Mouse (Mus musculus): ENCODE results near the gene Sema3f.

- no peak for TF ChIP-seq MYOG (IDR thresholded peaks at IDR 0.05; ENCODE audit: control insufficient read depth in 1 of 3, insufficient read depth in 1 of 3, insufficient read length in 2 of 3, low read depth in 2 of 3)
- no peak for TF ChIP-seq POLR2A (IDR thresholded peaks at IDR 0.05; ENCODE audit: insufficient read length, low read depth)
- no peak for TF ChIP-seq POLR2AphosphoS2 (IDR thresholded peaks at IDR 0.05; ENCODE audit: insufficient read length, low read depth)
- no peak for TF ChIP-seq TCF3 (IDR thresholded peaks at IDR 0.05; ENCODE audit: insufficient read length, low read depth)
- no peak for TF ChIP-seq USF1 (IDR thresholded peaks at IDR 0.05; ENCODE audit: low read depth)
- TF ChIP-seq MAX (IDR thresholded peaks at IDR 0.05; ENCODE audit: low read depth): no peak
Observed at GRCm38 (mm10) chr9:107727041-107727440, 16.8 kb upstream of the Sema3f start.

All from myocyte (in vitro differentiated cells).